Mouse (Mus musculus) limb, embryonic 15.5 days (tissue): ENCODE results near the gene Ankrd6. TPM values are rescaled to one million over a fixed set of nuclear protein-coding genes. Genes with fewer than 3 reads are reported as not detected.

ENCODE experiments used
- ATAC-seq: fragments of 200-750 bp; cut with Nextera tagmentation; 2 replicates; pipeline ENCODE4 v1.8.0; 2017; ENCODE audit warnings: low read depth, moderate TSS enrichment; ENCODE audit not compliant: insufficient number of reproducible peaks, low FRiP score, low TSS enrichment
- H3K27ac ChIP-seq: fragments of 300-500 bp; sonication (generic); 2 replicates; pipeline ENCODE4 v1.5.1; 2015; ENCODE audit warnings: moderate library complexity, mild to moderate bottlenecking, inconsistent platforms
- H3K27me3 ChIP-seq: fragments of 300-500 bp; sonication (generic); 2 replicates; pipeline ENCODE4 v1.6.1; 2015; ENCODE audit warnings: inconsistent platforms
- H3K36me3 ChIP-seq: fragments of 300-500 bp; sonication (generic); 2 replicates; pipeline ENCODE4 v1.6.1; 2015; ENCODE audit warnings: inconsistent platforms
- H3K4me1 ChIP-seq: fragments of 300-500 bp; sonication (generic); 2 replicates; pipeline ENCODE4 v1.6.1; 2015; ENCODE audit warnings: inconsistent platforms
- H3K4me2 ChIP-seq: fragments of 300-500 bp; sonication (generic); 2 replicates; pipeline ENCODE4 v1.6.1; 2015; ENCODE audit warnings: mild to moderate bottlenecking, inconsistent platforms
- H3K4me3 ChIP-seq: fragments of 300-500 bp; sonication (generic); 2 replicates; pipeline ENCODE4 v1.5.1; 2015; ENCODE audit warnings: mild to moderate bottlenecking, inconsistent platforms
- H3K9ac ChIP-seq: fragments of 300-500 bp; sonication (generic); 2 replicates; pipeline ENCODE4 v1.6.1; 2015; ENCODE audit warnings: inconsistent platforms
- H3K9me3 ChIP-seq: fragments of 300-500 bp; sonication (generic); 2 replicates; pipeline ENCODE4 v1.6.1; 2016; ENCODE audit warnings: inconsistent platforms
- WGBS: fragments of 180-500 bp; shearing (Covaris S2); methylation state at CpG from one replicate; pipeline ENCODE4 v1.1.7; 2015; 5-methylcytosine and 5-hydroxymethylcytosine counted together
- polyA plus RNA-seq: library from polyadenylated mRNA; unstranded; fragments of >200 nt; fragmentation: Nextera tagmentation; extraction: Ambion mirVana; gene quantifications from 2 replicates; pipeline ENCODE4 v1.2.1, GENCODE M21; 2015

The Ankrd6 gene
- polyA plus RNA-seq, 1 experiment from 2014 or later = 10.5 TPM

DNA sequence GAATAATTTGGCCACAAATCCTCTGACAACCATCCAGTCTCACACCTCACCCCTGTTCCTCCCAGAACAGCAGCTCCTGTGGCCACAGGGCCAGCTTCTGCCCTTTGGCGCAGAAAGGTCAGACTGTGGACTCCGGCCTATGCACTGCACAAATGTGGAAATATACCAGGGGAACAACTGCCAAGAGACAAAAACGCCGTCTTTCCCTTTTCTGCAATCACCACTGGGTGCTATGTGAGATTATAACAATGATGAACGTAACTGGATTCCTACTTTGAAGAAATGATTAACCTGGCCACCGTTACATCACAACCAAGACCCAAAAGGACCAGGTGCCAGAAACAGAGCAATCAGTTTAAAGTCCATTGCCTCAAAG lies 85.8 kb downstream of the Ankrd6 start:
- no peak for ATAC-seq
- WGBS = 89% methylated on average over 6 of the region's 6 CpGs

DNA sequence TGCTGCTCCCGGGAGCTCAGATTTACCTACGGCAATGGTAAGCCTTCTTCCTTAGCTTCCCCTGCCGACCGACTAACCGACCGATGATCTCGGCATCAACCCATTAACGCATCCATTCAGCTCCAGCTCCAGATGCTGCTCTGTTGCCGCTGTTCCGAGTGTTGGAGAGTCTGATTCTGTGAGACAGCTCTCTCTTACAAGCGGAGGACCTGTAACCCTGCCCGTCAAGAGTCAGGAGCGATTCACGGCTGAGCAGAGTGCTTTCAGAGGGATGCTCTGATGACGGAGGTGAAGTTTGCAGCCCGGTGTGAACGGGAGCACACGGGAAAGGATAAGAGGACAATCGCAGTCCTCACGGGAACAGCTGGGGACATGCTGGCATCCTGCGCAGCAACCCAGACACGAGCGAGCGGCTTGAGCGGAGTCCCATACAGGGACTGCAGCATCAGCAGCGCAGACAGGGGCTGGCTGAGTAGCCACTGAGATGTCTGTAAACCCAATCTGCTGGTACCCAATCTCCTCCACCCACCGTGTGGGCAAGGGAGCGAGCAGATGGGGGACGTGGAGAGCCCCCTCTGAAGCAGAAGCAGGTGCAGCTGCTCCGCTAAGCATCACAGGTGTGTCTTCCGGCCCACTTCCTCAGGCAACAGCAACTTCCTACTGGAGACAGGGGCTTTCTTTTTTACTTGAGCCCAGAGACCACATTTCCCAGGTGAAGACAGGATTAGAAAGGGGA lies 86.3 kb downstream of the Ankrd6 start:
- no peak for ATAC-seq
- H3K27me3 ChIP-seq = no peaks in the 10 kb centered on the region
- no peaks in the 10 kb centered on the region for H3K9me3 ChIP-seq
- H3K27ac ChIP-seq = no peak overlapping the region
- 40% methylated on average over 31 of the region's 31 CpGs for WGBS
- peaks cover 17% of the 10 kb centered on the region; the same call in 1 of the 2 replicates for H3K4me1 ChIP-seq
- H3K4me2 ChIP-seq = peak overlapping the region; percentile 33
- H3K9ac ChIP-seq = no peak overlapping the region
- peak overlapping the region; percentile 14 for H3K4me3 ChIP-seq
- no peaks in the 10 kb centered on the region for H3K36me3 ChIP-seq

More for the DNA sequence above, 85.8 kb downstream of the Ankrd6 start:
- Histone ChIP-seq H3K4me1 (peaks cover 17% of the 10 kb centered on the region; the same call in 1 of the 2 replicates), H3K27me3 (no peaks in the 10 kb centered on the region), H3K36me3 (no peaks in the 10 kb centered on the region), H3K9ac (no peak overlapping the region), H3K4me3 (no peak overlapping the region), H3K27ac (no peak overlapping the region), H3K9me3 (no peaks in the 10 kb centered on the region), H3K4me2 (no peak overlapping the region)

DNA sequence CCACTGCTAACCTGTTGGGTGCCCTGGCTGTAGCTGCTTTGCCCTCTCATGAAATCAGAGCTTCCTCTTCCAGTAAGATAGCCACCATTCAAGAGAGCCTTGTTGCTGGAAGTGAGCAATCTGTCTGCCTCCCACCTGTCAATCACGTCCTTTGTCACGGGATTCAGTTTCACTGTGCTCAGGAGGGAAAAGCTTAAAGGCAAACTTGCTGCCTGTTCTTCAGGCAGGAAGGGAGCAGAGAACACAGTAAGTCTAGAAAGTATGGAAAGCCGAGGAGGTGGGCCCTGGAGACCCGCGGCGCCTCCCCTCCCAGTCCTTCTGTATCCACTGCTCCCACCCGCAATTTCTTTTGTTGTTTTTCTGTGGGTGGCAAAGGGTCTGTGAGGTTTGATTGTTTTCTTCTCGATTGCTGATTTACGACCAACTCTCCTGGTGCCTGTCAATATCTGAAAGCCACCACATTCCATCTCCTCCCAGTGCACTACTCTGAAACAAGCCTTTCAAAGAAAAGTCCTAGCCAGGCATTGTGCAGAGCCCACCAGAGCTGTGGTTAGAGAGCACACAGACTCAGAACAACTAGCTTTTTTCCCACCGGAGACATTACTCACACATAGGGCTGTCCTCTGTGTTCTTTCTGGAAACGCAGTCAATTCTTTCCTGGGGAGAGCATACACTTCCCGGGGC lies 87.1 kb downstream of the Ankrd6 start:
- Histone ChIP-seq H3K4me3 (peak overlapping the region; percentile 14), H3K9ac (no peak overlapping the region), H3K36me3 (no peaks in the 10 kb centered on the region), H3K27ac (no peak overlapping the region), H3K4me1 (peaks cover 17% of the 10 kb centered on the region; the same call in 1 of the 2 replicates), H3K4me2 (peak overlapping the region; percentile 33), H3K9me3 (no peaks in the 10 kb centered on the region), H3K27me3 (no peaks in the 10 kb centered on the region)
- 26% methylated on average over 12 of the region's 12 CpGs for WGBS
- ATAC-seq = no peak

DNA sequence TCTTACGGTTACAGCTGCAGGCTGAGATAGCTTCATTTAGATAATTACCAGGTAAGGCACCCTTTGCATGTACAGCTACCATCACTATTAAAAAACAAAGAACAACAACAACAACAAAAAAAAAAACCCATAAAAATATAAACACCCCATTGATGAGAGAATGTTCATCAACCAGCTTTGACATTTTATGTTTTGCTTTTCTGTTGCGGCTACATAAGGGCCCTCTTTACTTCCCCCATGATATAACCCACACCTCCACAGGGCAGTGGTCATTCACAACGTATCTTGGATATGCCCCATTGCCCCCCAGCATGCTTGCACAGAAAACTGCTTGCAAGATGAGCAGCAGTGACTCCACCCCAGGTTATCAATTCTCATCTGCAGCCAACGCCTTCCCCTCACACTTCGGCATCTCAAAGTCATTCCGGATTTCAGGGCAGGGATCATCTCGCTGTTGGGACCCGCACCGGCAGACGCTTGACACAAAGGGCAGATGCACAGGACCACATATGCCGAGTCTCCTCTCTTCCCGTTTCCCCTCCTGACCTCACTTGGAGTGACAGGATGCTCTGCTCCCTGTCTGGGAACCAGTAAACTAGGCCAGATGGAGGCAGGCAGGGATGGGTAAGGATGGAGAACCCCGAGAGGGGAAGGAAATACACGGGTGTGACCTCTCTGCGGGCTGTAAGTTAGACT lies 87.7 kb downstream of the Ankrd6 start:
- Histone ChIP-seq H3K9me3 (no peaks in the 10 kb centered on the region), H3K9ac (no peak overlapping the region), H3K4me3 (no peak overlapping the region), H3K4me1 (peaks cover 17% of the 10 kb centered on the region; the same call in 1 of the 2 replicates), H3K4me2 (no peak overlapping the region), H3K36me3 (no peaks in the 10 kb centered on the region), H3K27me3 (no peaks in the 10 kb centered on the region), H3K27ac (no peak overlapping the region)
- 53% methylated on average over 15 of the region's 15 CpGs for WGBS
- ATAC-seq = no peak

DNA sequence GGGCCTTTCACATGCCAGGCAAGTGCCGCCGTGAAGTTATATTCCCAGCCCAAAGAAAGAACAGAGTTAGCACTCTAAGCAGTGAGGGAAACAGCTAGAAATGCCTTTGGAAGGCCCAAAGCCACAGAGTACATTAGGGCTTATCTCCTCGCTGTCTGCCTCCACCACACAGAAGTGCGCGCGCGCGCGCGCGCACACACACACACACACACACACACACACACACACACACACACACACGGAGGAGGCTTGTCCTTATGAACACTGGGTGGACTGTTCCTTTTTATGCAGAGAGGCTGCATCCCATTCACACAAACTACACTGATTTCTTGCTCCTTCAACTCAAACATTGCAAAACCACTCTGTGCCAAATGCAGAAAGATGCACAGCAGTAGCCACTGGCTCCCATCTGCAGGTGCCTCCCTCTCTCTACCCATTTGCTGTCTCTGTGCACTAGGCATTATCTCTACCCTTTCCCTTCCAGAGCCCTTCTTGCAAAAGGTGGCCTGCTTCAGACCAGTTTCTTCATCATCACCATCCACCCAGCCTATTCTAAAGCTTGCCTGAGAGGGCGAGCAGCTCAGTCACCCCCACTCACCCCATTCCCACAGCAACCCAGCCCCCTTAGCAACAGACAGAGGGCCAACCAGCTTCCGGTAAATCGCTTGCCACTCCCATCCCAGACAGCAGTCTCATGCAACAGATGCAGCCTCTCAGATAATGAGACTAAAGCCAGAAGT lies 88.5 kb downstream of the Ankrd6 start:
- Histone ChIP-seq H3K9me3 (no peaks in the 10 kb centered on the region), H3K36me3 (no peaks in the 10 kb centered on the region), H3K4me3 (no peak overlapping the region), H3K4me1 (peaks cover 17% of the 10 kb centered on the region; the same call in 1 of the 2 replicates), H3K27ac (no peak overlapping the region), H3K9ac (no peak overlapping the region), H3K4me2 (no peak overlapping the region), H3K27me3 (no peaks in the 10 kb centered on the region)
- ATAC-seq = no peak
- WGBS = 75% methylated on average over 15 of the region's 15 CpGs

DNA sequence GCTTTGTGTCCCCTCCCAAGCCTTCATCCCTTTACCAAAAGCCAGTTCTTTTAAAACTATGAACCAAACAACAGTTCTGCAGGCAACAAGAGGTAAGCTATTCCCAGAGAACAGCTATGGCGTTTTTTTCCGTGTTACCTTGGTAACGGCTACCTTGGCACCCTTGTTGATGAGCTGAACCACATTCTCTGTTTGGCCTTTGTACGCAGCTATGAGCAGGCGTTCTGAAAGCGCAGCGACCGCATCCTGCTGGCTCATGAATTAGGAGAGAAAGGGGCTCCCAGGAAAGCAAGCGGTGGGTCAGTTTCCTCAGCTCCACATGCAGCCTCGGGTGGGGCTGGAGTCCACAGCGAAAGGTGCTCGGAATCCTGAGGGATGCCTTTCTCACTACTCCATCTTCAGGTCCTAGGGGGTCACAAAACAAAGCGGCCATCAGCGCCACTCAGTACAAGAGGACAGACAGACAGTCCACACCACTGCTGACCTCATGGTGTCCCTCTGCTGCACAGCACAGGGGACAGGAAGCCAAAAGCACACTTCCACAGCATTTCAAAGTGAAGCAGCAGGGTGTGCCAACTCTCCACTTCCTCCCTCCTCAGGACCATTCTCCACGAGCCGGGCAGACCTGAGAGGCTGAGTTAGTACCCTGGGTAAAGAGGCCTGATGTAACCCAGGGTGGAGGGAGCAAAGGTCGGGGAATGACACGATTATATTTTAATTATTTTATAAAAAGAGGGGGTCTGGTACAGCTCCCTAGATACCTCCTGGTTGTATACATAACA lies 90.3 kb downstream of the Ankrd6 start:
- no peak for ATAC-seq
- Histone ChIP-seq H3K4me1 (peaks cover 17% of the 10 kb centered on the region; the same call in 1 of the 2 replicates), H3K4me3 (no peak overlapping the region), H3K9me3 (no peaks in the 10 kb centered on the region), H3K9ac (no peak overlapping the region), H3K36me3 (no peaks in the 10 kb centered on the region), H3K27ac (no peak overlapping the region), H3K4me2 (no peak overlapping the region), H3K27me3 (no peaks in the 10 kb centered on the region)
- 74% methylated on average over 18 of the region's 18 CpGs for WGBS

DNA sequence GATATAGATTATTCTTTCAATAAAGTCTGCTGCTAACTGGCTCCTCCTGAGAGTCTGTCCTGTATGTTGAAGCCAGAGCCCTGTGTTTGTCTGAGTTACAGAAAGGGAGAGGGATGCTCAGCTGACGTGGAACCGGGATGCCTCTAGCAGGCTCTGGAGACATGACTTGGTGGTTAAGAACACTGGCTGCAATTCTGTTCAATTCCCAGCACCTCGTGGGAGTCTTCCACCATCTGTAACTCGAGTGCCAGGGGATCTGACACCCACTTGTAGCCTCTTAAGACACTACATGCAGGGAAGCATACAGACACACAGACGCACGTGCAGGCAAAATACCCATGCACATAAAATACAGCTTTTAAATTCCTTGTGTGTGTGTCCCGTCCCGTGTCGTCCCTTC lies 95.1 kb downstream of the Ankrd6 start:
- no peak overlapping the region for H3K9ac ChIP-seq
- H3K27me3 ChIP-seq = no peaks in the 10 kb centered on the region
- no peak for ATAC-seq
- H3K36me3 ChIP-seq = no peaks in the 10 kb centered on the region
- H3K4me2 ChIP-seq = no peak overlapping the region
- no peaks in the 10 kb centered on the region for H3K9me3 ChIP-seq
- H3K4me1 ChIP-seq = 0 out of 2 replicates have a peak, but pooled peaks cover 10% of the 10 kb centered on the region
- WGBS = 49% methylated on average over 9 of the region's 9 CpGs
- H3K4me3 ChIP-seq = no peak overlapping the region
- H3K27ac ChIP-seq = no peak overlapping the region

DNA sequence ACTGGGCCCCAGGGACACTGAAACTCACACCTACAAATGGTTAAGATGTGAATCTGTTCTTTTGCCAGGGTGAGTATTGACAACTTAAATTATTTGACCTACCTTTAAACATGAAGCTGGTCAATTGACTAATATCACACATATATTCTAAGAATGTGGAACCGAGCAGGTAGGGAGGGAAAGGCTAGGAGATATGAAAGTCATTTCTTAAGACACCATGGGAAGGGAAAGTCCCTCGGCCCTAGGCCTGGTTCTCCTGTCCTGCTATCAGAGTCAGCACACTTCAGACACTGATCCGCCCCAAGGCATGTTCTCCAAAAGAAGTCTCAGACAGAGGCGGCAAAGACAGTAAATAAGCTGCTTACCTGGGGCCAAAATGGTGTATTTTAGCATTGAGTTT lies 95.7 kb downstream of the Ankrd6 start:
- ATAC-seq = no peak
- Histone ChIP-seq H3K27me3 (no peaks in the 10 kb centered on the region), H3K36me3 (no peaks in the 10 kb centered on the region), H3K9ac (no peak overlapping the region), H3K27ac (no peak overlapping the region), H3K4me1 (0 out of 2 replicates have a peak, but pooled peaks cover 10% of the 10 kb centered on the region), H3K4me2 (no peak overlapping the region), H3K9me3 (no peaks in the 10 kb centered on the region), H3K4me3 (no peak overlapping the region)
- 75% methylated on average over 4 of the region's 4 CpGs for WGBS

DNA sequence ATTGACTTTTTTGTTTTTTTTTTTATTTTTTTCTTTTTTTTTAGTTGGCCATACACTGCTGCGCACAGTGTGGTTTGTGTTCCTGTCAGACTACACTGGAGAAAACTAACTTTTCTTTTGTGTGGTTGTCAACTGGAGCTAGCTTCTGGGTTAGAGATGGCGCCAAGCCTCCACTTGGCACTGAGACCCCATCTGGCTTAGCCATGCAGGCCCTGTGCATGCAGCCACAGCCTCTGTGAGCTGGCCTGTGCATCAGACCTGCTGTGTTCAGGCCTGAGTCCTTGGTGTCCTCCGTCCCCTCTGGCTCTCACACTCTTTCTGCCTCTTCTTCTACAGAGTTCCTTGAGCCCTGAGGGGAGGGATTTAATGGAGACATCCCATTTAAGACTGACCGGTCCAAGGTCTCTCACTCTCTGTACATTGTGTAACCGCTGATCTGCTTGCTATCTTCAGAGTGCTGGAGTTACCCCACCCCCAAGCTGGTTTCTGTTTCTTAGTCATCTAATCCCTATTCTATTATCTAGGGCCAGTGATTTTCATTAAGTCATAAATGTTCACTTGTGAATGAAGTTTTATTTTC lies 96.9 kb downstream of the Ankrd6 start:
- no peak overlapping the region for H3K9ac ChIP-seq

DNA sequence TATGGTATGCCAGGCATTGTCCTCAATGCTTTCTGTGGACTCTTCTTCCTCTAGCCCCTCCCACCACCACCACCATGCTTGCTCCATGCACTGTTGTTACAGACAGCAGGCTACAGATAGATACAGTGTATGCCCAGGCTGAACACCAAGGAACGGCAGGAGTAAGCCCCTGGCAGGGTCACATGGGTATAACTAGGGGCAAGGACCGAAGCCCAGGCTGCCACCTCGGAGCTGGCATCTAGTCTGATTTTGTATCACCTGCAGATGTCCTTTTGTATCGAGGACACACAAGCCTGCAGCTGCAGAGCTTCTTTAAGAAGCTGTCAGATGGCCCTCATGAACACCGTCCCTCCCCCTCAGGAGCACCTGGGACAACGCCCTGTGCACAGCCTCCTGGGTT lies 97.8 kb downstream of the Ankrd6 start:
- Histone ChIP-seq H3K36me3 (no peaks in the 10 kb centered on the region), H3K9ac (no peak overlapping the region), H3K9me3 (no peaks in the 10 kb centered on the region), H3K4me1 (0 out of 2 replicates have a peak, but pooled peaks cover 10% of the 10 kb centered on the region), H3K4me3 (no peak overlapping the region), H3K4me2 (no peak overlapping the region), H3K27me3 (no peaks in the 10 kb centered on the region), H3K27ac (no peak overlapping the region)
- 72% methylated on average over 6 of the region's 6 CpGs for WGBS
- no peak for ATAC-seq

More for the DNA sequence above, 96.9 kb downstream of the Ankrd6 start:
- Histone ChIP-seq H3K4me2 (no peak overlapping the region), H3K9me3 (no peaks in the 10 kb centered on the region), H3K4me3 (no peak overlapping the region), H3K36me3 (no peaks in the 10 kb centered on the region), H3K27me3 (no peaks in the 10 kb centered on the region), H3K27ac (no peak overlapping the region), H3K4me1 (0 out of 2 replicates have a peak, but pooled peaks cover 10% of the 10 kb centered on the region)
- ATAC-seq = no peak
- WGBS = 88% methylated on average over 5 of the region's 5 CpGs
